Mouse (Mus musculus) lung, adult 2 months (tissue): Measurements from ENCODE around the gene Coro2b. TPM values are rescaled to one million over a fixed set of nuclear protein-coding genes. Genes with fewer than 3 reads are reported as not detected.
A peak's percentile ranks its signal among the peaks of the same experiment; 100 is the strongest.
"Not testable (repeated sequence)": the region's sequence is repeated elsewhere in the genome, so short reads cannot be mapped to it uniquely, and the experiment has no call there.

Experiments used
- DNase-seq: peaks from one replicate; pipeline ENCODE4 v3.0.0; 2022
- H3K4me1 ChIP-seq: fragments of 200-500 bp; 2 replicates; pipeline ENCODE4 v1.6.1; 2011; ENCODE audit warnings: low read length; ENCODE audit not compliant: control insufficient read depth, insufficient read depth
- H3K4me3 ChIP-seq: fragments of 200-500 bp; replicated peaks from 2 replicates; pipeline ENCODE3; 2011; ENCODE audit warnings: low read depth, mild to moderate bottlenecking, control low read depth, low read length; ENCODE audit errors: extremely low read depth
- CTCF ChIP-seq: fragments of 200-500 bp; IDR thresholded peaks from 2 replicates; pipeline ENCODE4 v1.5.1; 2011; ENCODE audit warnings: mild to moderate bottlenecking, low read length, control low read depth; ENCODE audit not compliant: insufficient read depth
- POLR2A ChIP-seq: fragments of 200-500 bp; IDR thresholded peaks from 2 replicates; pipeline ENCODE4 v1.6.1; 2011; ENCODE audit warnings: low read depth, mild to moderate bottlenecking, control low read depth, low read length, borderline replicate concordance; ENCODE audit errors: extremely low read depth
- WGBS: fragments of 180-500 bp; shearing (Covaris S2); methylation state at CpG from one replicate; pipeline ENCODE4 v1.1.7; 2018; 5-methylcytosine and 5-hydroxymethylcytosine counted together
- polyA plus RNA-seq: library from polyadenylated mRNA; depleted of rRNA; stranded (reverse); fragments of >200 nt; gene quantifications from 2 replicates; pipeline ENCODE4 v1.2.3, GENCODE M21; 2012

Gene Coro2b
- polyA plus RNA-seq, 1 experiment: 48.8 TPM

GRCm38 (mm10) chr9:62452373-62452993 is 84.4 kb downstream of the Coro2b start:
- TF ChIP-seq CTCF: no peak
- TF ChIP-seq POLR2A: no peak
- 93% methylated on average over 8 of the region's 8 CpGs for WGBS
- no peak for DNase-seq
- Histone ChIP-seq H3K4me1 (peaks cover 12% of the 10 kb centered on the region), H3K4me3 (no peak overlapping the region)

DNA sequence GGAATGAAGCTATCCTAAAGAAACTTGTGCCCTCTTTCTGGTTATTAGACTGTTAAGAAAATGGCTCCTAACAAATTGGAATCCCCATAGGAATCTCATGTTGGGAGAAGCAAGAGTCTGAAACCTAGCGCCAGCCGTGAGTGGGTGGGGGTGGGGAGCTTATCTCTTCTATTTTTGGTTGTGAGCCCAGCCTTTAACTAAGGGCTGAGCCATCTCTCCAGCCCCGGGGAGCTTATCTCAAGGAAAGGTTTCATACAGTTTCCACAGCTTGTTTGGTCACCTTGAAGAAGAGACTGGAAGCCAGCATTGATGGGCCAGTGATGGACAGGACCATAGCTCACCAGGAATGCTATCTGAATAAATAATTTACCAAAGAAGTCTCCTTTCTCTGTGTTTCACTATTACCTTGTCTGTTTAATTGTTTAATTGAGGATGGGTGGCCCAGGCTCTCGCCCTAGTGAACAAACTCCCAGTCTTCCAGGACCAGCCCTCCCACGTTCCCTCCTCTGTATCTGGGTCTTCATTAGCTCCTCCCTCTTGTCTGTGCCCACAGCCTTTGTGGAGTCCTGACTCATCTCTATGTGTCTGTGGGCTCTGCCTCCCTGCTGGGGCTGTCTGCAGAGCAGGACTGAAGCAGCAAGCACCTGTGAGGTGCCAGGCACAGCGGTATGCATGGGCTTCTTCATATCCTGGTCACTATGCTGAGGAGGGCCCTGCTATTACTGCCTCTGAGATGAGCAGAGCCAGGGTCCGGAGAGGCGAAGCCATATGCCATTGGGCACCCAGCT is 85.1 kb downstream of the Coro2b start:
- H3K4me1 ChIP-seq: peaks cover 12% of the 10 kb centered on the region
- H3K4me3 ChIP-seq: no peak overlapping the region
- 62% methylated on average over 8 of the region's 8 CpGs for WGBS
- no peak for DNase-seq
- TF ChIP-seq CTCF: no peak

DNA sequence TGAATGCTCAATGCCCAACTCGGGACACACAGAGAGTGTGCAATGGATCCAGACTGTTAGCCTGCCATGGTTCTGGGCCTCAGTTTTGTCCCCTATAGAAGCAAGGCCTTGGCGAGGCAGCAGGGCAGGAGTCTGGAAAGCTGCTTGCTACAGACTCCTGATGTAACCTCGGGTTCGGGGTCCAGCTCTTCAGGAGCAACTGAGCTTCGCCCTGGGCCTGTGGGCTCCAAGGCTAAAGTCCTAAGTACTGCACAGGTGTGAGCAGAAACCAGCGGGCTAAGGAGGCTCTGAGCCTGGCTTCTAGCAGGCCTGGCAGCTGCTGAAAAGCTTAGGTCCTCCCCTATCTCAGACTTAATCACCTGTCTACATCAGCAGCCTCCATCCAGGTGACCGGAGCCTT is 86.0 kb downstream of the Coro2b start:
- no peak for DNase-seq
- Histone ChIP-seq H3K4me3 (no peak overlapping the region), H3K4me1 (peaks cover 9% of the 10 kb centered on the region)
- TF ChIP-seq POLR2A: no peak
- no peak for TF ChIP-seq CTCF
- 90% methylated on average over 7 of the region's 7 CpGs for WGBS

- H3K4me1 ChIP-seq: peaks cover 4% of the 10 kb centered on the region
- 91% methylated on average over 6 of the region's 6 CpGs for WGBS
- no peak overlapping the region for H3K4me3 ChIP-seq
- TF ChIP-seq CTCF (no peak), POLR2A (no peak)
- DNase-seq: no peak
Observed at GRCm38 (mm10) chr9:62450355-62450754, 86.5 kb downstream of the Coro2b start.

GRCm38 (mm10) chr9:62447337-62447736 is 89.5 kb downstream of the Coro2b start:
- not testable (repeated sequence) for DNase-seq, H3K4me1 ChIP-seq, H3K4me3 ChIP-seq
- 90% methylated on average over 7 of the region's 10 CpGs for WGBS

GRCm38 (mm10) chr9:62438755-62439101 is 98.1 kb downstream of the Coro2b start:
- DNase-seq: peak; percentile 46
- Histone ChIP-seq H3K4me3 (no peak overlapping the region), H3K4me1 (peaks cover 20% of the 10 kb centered on the region)
- 24% methylated on average over 3 of the region's 3 CpGs for WGBS
- TF ChIP-seq CTCF (no peak), POLR2A (no peak)

DNA sequence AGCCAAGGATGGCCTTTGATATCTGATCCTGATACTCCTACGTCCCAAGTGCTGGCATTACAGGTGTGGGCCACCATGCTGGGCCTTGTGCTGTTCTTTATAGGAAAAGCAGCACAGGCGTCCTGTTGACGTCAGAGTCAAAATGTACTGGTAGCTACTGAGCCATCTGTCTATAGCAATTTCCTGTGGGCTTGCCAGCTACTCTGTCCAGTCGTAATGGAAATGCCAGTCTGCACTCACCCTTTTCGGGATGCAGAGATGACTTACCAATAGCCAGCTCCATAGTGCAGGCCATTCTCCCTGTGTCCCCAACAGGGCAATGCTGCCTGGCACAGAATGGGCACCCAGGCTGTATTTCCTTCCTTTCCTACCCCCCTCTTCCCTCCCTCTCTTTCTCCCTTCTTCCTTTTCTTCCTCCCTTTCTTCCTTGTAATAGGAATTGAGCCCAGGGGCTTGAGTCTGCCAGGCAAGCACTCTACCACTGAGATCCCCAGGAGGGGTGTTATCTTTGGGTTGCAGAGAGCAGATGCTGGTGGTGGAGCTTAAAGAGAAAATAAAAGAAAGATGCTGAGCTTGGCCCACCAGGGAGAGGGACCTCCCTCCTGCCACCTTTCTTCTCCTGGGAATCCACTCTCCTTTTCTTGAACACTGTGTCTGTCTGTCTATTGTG is 98.6 kb downstream of the Coro2b start:
- DNase-seq: no peak
- WGBS: 62% methylated on average over 5 of the region's 5 CpGs
- Histone ChIP-seq H3K4me3 (no peak overlapping the region), H3K4me1 (peaks cover 20% of the 10 kb centered on the region)
- no peak for TF ChIP-seq CTCF
- no peak for TF ChIP-seq POLR2A

GRCm38 (mm10) chr9:62437446-62437845 is 99.4 kb downstream of the Coro2b start:
- peaks cover 20% of the 10 kb centered on the region for H3K4me1 ChIP-seq
- DNase-seq: no peak
- WGBS: 94% methylated on average over 7 of the region's 7 CpGs
- no peak for TF ChIP-seq POLR2A
- no peak for TF ChIP-seq CTCF
- H3K4me3 ChIP-seq: no peak overlapping the region

DNA sequence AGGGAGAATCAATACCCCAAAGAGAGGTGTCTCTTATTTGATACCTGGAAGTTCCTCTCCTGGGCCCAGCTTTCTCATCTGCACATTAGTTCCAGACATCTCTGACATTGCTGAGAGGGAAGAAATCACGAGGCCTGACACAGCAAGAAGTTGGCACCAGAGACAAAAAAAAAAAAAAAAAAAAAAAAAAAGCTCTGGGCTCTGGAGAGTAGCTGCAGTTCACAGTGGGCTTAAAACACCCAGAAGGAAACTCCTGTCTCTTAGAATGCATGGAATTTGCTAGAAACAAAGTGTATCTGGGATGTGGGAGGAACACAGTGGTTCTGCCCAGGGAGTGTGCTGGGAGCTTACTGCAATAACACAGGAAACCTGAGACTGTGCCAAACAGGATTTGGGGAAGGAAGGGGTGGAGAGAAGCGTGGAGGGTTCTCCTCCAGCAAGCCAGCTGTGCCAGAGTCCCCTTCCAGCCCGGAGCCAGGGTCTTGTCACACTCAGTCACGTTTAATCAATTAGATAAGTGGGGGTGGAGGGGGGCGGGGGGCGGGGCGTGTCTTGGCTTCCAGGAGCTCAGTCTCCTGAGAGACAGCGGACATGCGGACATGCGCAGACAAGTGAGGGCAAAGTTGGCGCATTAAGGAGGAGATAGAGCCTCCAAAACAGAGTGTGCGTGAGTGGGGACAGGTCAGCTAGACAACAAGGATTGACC is 101.1 kb downstream of the Coro2b start:
- TF ChIP-seq POLR2A: peak; percentile 38; the same call in 1 of the 2 replicates
- TF ChIP-seq CTCF: no peak
- H3K4me3 ChIP-seq: peak overlapping the region; percentile 25
- peaks cover 20% of the 10 kb centered on the region for H3K4me1 ChIP-seq
- DNase-seq: peak; percentile 72
- 4% methylated on average over 12 of the region's 12 CpGs for WGBS
